Mouse (Mus musculus) liver, embryonic 14.5 days (tissue): ENCODE results near the gene Stxbp5. TPM values are rescaled to one million over a fixed set of nuclear protein-coding genes. Genes with fewer than 3 reads are reported as not detected.

Experiments
- ATAC-seq: fragments of 200-750 bp; cut with Nextera tagmentation; 2 replicates; pipeline ENCODE4 v1.8.0; 2017; ENCODE audit warnings: moderate number of reproducible peaks, mild to moderate bottlenecking, moderate library complexity; ENCODE audit not compliant: insufficient read depth
- DNase-seq, 3 experiments: peaks; one replicate each; pipeline ENCODE4 v3.0.0-alpha.2; 2012 to 2013; ENCODE audit warnings: low read depth in 3 of 3, low spot score in 3 of 3
- H3K27ac ChIP-seq: fragments of 300-500 bp; sonication (generic); 2 replicates; pipeline ENCODE4 v1.5.1; 2014; ENCODE audit warnings: moderate library complexity, mild to moderate bottlenecking, control low read depth, inconsistent platforms
- H3K27me3 ChIP-seq: fragments of 300-500 bp; sonication (generic); 2 replicates; pipeline ENCODE4 v1.6.1; 2014; ENCODE audit warnings: mild to moderate bottlenecking, low read length, moderate library complexity; ENCODE audit not compliant: control insufficient read depth, insufficient read depth
- H3K36me3 ChIP-seq: fragments of 300-500 bp; sonication (generic); replicated peaks from 2 replicates; pipeline ENCODE4 v1.6.1; 2014; ENCODE audit warnings: low read depth; ENCODE audit not compliant: control insufficient read depth, insufficient read depth
- H3K4me1 ChIP-seq, 2 experiments: fragments of 200-500 bp in 1 of 2; fragments of 300-500 bp in 1 of 2; sonication (generic) in 1 of 2; replicated peaks; 2 replicates each; pipeline ENCODE4 v1.6.1; 2012 to 2014; ENCODE audit warnings: antibody characterized with exemption in 1 of 2, inconsistent platforms in 1 of 2, low read length in 1 of 2; ENCODE audit not compliant: control insufficient read depth in 2 of 2, insufficient read depth in 2 of 2
- H3K4me2 ChIP-seq: fragments of 300-500 bp; sonication (generic); 2 replicates; pipeline ENCODE4 v1.6.1; 2014; ENCODE audit warnings: low read depth, mild to moderate bottlenecking, control low read depth, moderate library complexity
- H3K4me3 ChIP-seq, 2 experiments: fragments of 200-500 bp in 1 of 2; fragments of 300-500 bp in 1 of 2; sonication (generic) in 1 of 2; 2 replicates each; pipeline ENCODE4 v1.5.1; 2012 to 2014; ENCODE audit warnings: low read depth in 2 of 2, low read length in 2 of 2, mild to moderate bottlenecking in 2 of 2, control low read depth in 1 of 2, inconsistent platforms in 1 of 2, moderate library complexity in 1 of 2; ENCODE audit not compliant: insufficient read depth in 1 of 2
- H3K9ac ChIP-seq: fragments of 300-500 bp; sonication (generic); replicated peaks from 2 replicates; pipeline ENCODE4 v1.6.1; 2014; ENCODE audit warnings: mild to moderate bottlenecking, control low read depth, moderate library complexity
- H3K9me3 ChIP-seq: fragments of 300-500 bp; sonication (generic); 2 replicates; pipeline ENCODE4 v1.6.1; 2016; ENCODE audit warnings: low read length, mixed read lengths; ENCODE audit not compliant: control insufficient read depth
- CTCF ChIP-seq: IDR thresholded peaks from 2 replicates; pipeline ENCODE4 v1.5.1; 2016; ENCODE audit warnings: antibody characterized with exemption, low read depth, control low read depth
- EP300 ChIP-seq: IDR thresholded peaks from 2 replicates; pipeline ENCODE4 v1.6.1; 2016; ENCODE audit warnings: antibody characterized with exemption, low read depth
- WGBS: fragments of 180-500 bp; shearing (Covaris S2); extraction: QIAGEN DNeasy Blood & Tissue Kit; methylation state at CpG from one replicate; pipeline ENCODE4 v1.1.7; 2014; ENCODE audit not compliant: insufficient replicate concordance; 5-methylcytosine and 5-hydroxymethylcytosine counted together
- polyA plus RNA-seq, 2 experiments: library from polyadenylated mRNA; depleted of rRNA in 1 of 2; stranded (reverse) in 1 of 2; unstranded in 1 of 2; fragments of >200 nt; fragmentation: Nextera tagmentation in 1 of 2; extraction: Ambion mirVana in 1 of 2; gene quantifications; 2 replicates each; pipeline versions ENCODE4 v1.2.1 to v1.2.3; 2012 to 2014

Gene Stxbp5
- polyA plus RNA-seq, 2 experiments, result 3.3 to 4.6 TPM

- TF ChIP-seq EP300 (no peak), CTCF (no peak)
- WGBS, result 82% methylated on average over 4 of the region's 4 CpGs
- H3K36me3 ChIP-seq, result no peaks in the 10 kb centered on the region
- H3K4me2 ChIP-seq, result no peak overlapping the region
- no peak overlapping the region for H3K9ac ChIP-seq
- H3K9me3 ChIP-seq, result no peaks in the 10 kb centered on the region
- no peak overlapping the region for H3K4me3 ChIP-seq
- ATAC-seq, result no peak
- H3K27me3 ChIP-seq, result no peaks in the 10 kb centered on the region
- no peaks in the 10 kb centered on the region for H3K4me1 ChIP-seq
- DNase-seq, result no peak
- H3K27ac ChIP-seq, result no peak overlapping the region
Measured at GRCm38 (mm10) chr10:9832937-9833336, 67.9 kb downstream of the Stxbp5 start.

GRCm38 (mm10) chr10:9829744-9830143 lies 71.1 kb downstream of the Stxbp5 start:
- no peaks in the 10 kb centered on the region for H3K9me3 ChIP-seq
- no peak for TF ChIP-seq EP300
- no peak for TF ChIP-seq CTCF
- ATAC-seq, result no peak
- DNase-seq, result no peak
- H3K9ac ChIP-seq, result no peak overlapping the region
- H3K4me3 ChIP-seq, result no peak overlapping the region
- H3K27me3 ChIP-seq, result no peaks in the 10 kb centered on the region
- WGBS, result 69% methylated on average over 3 of the region's 3 CpGs
- H3K4me2 ChIP-seq, result no peak overlapping the region
- no peaks in the 10 kb centered on the region for H3K4me1 ChIP-seq
- no peaks in the 10 kb centered on the region for H3K36me3 ChIP-seq
- no peak overlapping the region for H3K27ac ChIP-seq

- no peaks in the 10 kb centered on the region for H3K9me3 ChIP-seq
- H3K36me3 ChIP-seq, result no peaks in the 10 kb centered on the region
- H3K4me1 ChIP-seq, result no peaks in the 10 kb centered on the region
- H3K4me3 ChIP-seq, result no peak overlapping the region
- TF ChIP-seq CTCF (peak; percentile 15; the same call in 1 of the 2 replicates), EP300 (no peak)
- no peak for DNase-seq
- no peak for ATAC-seq
- no peak overlapping the region for H3K4me2 ChIP-seq
- 67% methylated on average over 6 of the region's 6 CpGs for WGBS
- H3K27me3 ChIP-seq, result no peaks in the 10 kb centered on the region
- no peak overlapping the region for H3K27ac ChIP-seq
- no peak overlapping the region for H3K9ac ChIP-seq
Measured at GRCm38 (mm10) chr10:9821299-9821698, 79.6 kb downstream of the Stxbp5 start.

GRCm38 (mm10) chr10:9818574-9818973 lies 82.3 kb downstream of the Stxbp5 start:
- WGBS, result 76% methylated on average over 7 of the region's 7 CpGs
- TF ChIP-seq CTCF (no peak), EP300 (no peak)

GRCm38 (mm10) chr10:9813926-9814325 lies 87.0 kb downstream of the Stxbp5 start:
- Histone ChIP-seq H3K36me3 (no peaks in the 10 kb centered on the region), H3K27me3 (no peaks in the 10 kb centered on the region), H3K4me2 (no peak overlapping the region), H3K4me1 (no peaks in the 10 kb centered on the region), H3K27ac (no peak overlapping the region), H3K4me3 (no peak overlapping the region), H3K9ac (no peak overlapping the region), H3K9me3 (no peaks in the 10 kb centered on the region)
- DNase-seq (no peak), ATAC-seq (no peak)
- TF ChIP-seq EP300, result no peak
- TF ChIP-seq CTCF, result peak; percentile 22; the same call in 1 of the 2 replicates
- WGBS, result 79% methylated on average over 4 of the region's 4 CpGs

More at GRCm38 (mm10) chr10:9818574-9818973, 82.3 kb downstream of the Stxbp5 start:
- no peak overlapping the region for H3K27ac ChIP-seq
- H3K4me3 ChIP-seq, result no peak overlapping the region
- no peak overlapping the region for H3K4me2 ChIP-seq
- DNase-seq, result no peak
- H3K9ac ChIP-seq, result no peak overlapping the region
- H3K27me3 ChIP-seq, result no peaks in the 10 kb centered on the region
- H3K9me3 ChIP-seq, result no peaks in the 10 kb centered on the region
- ATAC-seq, result no peak
- no peaks in the 10 kb centered on the region for H3K4me1 ChIP-seq
- no peaks in the 10 kb centered on the region for H3K36me3 ChIP-seq
